Mouse (Mus musculus) layer of hippocampus, postnatal 10 days (tissue): Measurements from ENCODE around the gene Rdh13. TPM values are rescaled to one million over a fixed set of nuclear protein-coding genes. Genes with fewer than 3 reads are reported as not detected.

Source experiments
- DNase-seq, 2 experiments: peaks; one replicate each; pipeline ENCODE4 v3.0.0; 2021; ENCODE audit warnings: low spot score in 2 of 2
- long read RNA-seq: library from polyadenylated mRNA; stranded (forward); transcript quantifications from one replicate; pipeline ENCODE4 v2.0.0, GENCODE M21; 2023
- total RNA-seq, 2 experiments: library from RNA; stranded (reverse); gene quantifications; 2 replicates each; pipeline ENCODE4 v1.2.3; 2021

Rdh13 gene
- 10 to 100 TPM; 33.6 to 40.1 TPM for total RNA-seq
- long read RNA-seq, partial matches to known transcripts: 1 of 8 reads
- long read RNA-seq, other reads (novel, unspliced or antisense): 4 of 8 reads

DNA sequence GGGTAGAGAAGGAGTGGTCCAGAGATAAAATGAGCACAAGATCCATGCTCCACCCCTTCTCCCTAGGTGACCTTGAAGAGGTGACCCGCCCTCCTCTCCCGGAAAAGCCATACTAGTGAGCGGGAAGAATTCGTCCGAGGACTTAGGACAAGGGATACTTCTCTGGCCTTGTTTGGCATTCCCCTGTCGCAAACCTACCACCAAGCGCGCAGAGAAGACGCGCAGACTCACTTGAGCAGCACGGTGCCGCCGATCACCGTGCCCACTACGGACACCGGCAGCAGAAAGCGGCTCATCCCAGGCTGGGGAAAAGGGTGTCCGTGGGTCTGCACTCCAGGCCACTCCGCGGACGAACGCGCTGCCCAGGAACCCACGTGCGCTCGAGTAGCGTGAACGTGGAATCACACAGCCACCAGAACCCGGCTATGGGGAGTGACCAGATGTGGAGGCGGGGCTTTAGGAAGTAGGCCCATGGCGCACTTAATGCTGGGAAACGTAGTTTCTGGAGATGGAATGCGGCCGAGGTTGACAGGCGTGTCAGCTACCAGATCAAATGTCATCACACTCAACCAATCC is at the start of gene Rdh13:
TSS of gene Rdh13 (minus strand) at position 434 of the 576 bp plus-strand sequence.
- DNase-seq: peak; percentile 83 to 89

GRCm38 (mm10) chr7:4493991-4494390 is 48.5 kb upstream of the Rdh13 start:
- no peak for DNase-seq

DNA sequence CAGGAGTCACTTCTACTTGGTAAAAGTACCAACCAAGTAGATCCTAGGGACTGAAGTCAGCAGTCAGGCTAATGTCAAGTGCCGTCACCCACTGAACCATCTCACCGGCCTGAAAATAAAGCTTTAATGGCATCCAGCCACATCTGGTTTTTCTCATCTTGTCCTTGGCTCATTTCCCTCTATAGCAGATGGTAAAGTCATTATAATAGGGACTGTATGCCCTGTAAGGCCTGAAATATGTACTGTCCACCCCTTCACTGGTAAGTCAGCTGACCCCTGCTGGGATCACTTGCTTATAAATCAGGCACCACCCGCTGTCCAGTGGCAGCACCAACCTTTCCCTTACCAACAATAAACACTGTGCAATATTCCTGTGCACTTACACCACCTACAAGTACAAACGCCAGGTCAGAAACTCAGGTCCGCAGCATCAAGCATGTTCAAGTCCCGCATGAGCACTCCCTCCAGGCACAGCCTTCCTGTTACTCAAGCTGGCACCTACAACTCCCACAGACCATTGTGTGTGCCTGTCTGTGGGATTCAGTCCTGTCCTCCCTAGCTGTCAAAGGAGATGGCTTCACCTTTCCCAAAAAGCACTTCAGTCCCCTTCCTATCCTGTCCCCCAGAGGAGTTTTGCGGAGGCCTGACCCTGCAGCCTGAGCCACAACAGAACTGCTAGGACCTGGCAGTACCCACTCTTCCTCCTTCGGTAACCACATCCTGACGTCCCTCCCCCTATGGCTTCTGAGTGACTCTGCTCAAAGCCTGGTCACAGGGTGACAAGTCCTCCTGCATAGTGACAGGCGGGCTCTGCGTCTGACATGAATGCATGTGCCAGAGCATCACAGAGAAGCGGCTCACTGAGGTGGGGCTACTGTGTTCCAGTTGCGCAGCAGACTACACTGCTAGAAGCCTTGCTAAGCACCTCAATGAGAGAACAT is 47.1 kb upstream of the Rdh13 start:
- no peak for DNase-seq

- DNase-seq: no peak
These were observed 45.9 kb upstream of the Rdh13 start for GRCm38 (mm10) chr7:4491308-4491707.

DNA sequence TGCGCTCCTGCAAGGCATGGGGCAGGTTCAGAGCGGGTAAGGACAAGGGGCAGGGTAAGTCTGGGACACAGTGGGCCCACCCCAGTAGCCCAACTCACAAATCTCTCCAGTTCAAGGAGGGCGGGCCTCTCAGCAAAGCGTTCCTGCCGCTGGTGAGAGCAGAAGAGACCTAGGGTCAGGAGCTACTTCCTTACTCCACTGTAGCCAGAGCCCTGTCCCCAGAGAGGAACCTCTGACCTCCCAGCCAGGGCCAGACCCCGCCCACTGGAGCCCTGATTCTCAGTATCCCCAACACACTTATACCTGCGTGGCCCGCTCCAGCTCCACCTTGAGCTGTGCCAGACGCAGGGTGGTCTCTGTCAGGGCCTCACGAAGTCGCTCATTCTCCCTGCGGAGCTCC is 36.8 kb upstream of the Rdh13 start:
- no peak for DNase-seq

DNA sequence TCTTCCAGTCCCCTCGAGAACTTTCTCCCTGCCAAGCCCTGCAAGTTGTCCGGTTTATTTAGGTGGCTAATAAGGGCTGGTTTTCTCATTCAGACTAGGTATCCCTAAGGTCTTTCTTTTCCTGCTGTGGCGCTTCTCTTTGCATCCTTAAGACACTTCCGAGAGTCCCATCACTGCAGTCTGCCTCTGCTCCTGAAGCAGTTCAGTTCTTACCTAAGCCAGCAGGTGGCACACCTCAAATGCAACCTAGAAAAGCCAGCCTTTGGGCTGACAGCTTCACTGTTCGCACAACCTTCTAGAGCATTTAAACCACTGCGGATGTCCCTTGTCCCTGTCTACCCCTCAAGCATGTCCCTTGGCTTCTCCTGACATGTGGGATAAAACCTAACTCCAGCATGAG is 34.2 kb upstream of the Rdh13 start:
- DNase-seq: peak; percentile 50

DNA sequence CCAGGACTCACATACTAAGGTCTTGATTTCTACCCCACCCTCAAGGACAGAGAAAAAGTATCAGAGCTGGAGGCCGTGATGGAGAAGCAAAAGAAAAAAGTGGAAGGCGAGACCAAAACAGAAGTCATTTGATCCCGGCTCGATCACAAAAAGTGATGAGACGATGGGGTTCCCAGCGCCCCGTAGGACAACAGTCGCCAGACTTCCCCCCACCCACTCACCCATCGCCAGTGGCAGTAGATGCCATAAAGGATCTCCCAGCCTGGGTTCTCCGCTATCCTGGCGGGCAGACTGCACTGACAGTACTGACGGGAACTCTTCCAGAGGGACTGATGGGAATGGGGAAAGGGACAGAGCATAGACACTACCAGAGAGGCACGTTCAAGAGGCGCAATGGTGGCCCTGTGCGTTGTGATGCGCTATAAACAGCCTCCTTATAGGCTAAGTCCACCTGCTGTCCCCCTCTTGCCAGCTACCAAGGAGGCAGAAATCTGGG is 33.4 kb upstream of the Rdh13 start:
- DNase-seq: no peak

- peak; percentile 46 to 69 for DNase-seq
These were observed 32.8 kb upstream of the Rdh13 start for GRCm38 (mm10) chr7:4478021-4478795.

DNA sequence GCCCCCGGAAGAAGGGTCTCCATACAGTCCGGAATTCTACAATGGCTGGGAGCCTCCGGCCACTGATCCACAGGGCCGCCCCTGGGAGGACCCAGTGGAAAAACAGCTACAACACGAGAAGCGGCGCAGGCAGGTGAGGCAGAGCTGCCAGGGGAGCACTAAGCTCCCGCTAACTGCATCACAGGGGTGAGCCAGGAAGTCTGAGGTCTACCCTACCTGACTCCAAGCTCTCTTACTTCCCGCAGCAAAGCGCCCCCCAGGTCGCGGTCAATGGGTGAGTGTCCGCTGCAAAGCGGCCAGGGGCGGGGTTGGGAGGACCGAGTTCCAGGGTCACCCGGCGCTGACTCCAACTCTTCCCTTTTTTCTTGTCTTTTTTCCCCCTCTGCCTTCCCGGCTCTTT is 28.5 kb upstream of the Rdh13 start:
- no peak for DNase-seq

DNA sequence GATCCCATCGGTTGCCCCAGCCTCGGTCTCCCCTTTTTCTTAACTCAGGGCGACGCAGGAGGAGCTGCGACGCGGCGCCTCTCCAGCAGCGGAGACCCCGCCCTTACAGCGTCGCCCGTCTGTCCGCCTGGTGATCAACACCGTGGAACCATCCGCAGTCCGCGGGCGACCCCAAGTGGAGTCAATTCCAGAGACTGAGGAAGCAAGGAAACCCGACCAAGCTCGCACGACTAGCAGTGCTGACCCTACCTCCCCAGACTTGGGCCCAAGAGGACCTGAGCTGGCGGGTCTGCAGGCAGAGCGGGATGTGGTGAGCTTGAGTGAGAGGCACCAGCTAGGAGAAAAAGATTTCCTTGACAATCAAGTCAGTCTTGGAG is 25.7 kb upstream of the Rdh13 start:
- DNase-seq: peak; percentile 89 to 93

- peak; percentile 42 to 60 for DNase-seq
These were observed 25.1 kb upstream of the Rdh13 start for GRCm38 (mm10) chr7:4470275-4471178.

- DNase-seq: no peak
These were observed 22.4 kb upstream of the Rdh13 start for GRCm38 (mm10) chr7:4467801-4468200.

DNA sequence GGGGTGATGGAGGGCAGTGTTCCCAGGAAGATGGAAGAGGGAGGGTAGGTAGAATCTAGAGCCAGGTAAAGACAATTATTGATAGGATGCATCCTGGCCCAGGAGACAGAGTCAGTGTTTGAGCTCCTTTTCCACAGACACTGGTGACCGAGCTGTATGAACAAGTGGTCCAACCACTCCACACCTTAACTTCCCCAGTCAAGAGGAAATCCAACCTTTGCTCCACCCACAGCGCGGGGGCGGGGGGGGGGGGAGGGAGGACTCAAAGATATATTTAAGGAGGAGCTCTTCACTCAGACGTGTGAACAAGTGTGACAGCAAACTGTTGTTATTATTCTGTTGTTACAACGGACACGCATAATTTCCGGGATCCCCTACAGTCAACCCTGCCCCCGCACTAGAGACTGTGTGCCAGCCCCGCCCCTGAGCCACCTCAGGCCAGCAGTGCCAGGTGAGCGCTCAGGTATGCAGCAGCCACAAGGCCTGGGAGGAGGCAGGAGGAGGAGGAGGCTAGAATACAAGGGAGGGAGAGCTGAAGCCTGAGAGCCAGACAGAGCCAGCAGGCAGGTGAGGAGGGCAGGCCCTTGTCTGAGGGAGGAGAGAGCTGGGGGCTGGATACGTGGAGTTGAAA is 18.9 kb upstream of the Rdh13 start:
- no peak for DNase-seq

DNA sequence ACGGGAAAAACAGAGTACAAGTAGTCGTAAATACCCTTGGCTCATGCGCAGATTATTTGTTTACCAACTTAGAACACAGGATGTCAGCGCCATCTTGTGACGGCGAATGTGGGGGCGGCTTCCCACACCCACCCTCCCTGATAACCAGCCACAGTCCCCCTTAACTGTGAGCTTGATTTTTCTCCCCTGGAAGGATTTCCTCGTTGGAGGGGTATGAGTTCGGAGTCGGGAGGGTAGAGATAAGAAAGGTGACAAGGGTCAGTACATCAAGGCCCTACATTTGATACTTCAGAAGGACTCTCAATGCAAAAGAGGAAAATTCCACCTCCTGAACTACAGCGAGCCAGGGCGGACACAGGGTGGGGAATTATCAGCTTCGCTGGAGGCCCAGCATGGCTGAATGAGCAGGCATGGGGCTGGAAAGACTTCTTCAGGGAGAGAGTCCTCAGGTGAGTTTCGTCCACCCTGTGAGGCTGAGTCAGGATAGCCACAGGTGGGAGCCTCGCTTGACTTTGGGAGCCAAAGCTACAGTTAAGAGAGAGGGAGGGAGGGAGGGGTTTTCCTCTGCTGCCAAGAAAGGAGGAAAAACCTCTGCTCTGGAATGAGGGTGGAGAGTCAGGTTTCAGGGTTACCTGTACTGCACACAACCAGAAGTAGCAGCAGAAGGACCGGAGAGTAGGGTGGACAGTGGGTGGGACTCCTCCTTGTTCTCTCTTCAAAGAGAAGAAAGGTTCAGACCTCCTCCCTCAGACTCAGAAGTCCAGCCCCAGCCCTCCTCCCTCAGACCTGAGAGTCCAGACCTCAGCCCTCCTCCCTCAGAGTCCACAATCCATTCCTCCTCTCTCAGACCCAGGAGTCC is 15.4 kb upstream of the Rdh13 start, which contains the start of gene Eps8l1:
TSS of gene Eps8l1 (plus strand) at position 99 of the 859 bp plus-strand sequence.
- DNase-seq: no peak

- no peak for DNase-seq
These were observed 7.2 kb upstream of the Rdh13 start for GRCm38 (mm10) chr7:4452644-4453043.

DNA sequence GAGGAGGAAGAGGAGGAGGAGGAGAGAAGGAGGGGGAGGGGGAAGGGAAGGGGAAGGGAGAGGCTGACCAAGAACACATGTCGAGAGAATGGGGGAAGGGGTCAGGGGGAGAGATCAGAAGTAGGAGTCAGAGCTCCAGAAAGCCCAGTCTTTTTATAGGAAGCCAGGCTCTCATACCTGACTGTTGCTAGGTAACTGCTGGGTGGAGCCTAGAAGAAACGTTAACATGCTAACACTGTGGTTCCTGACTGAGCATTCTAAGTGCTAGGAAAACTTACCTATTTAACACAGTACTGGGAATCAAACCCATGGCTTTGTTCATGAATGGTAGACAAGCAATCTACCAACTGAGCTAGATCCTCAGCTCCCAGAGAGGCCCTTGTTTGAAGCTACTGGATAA is 3.8 kb upstream of the Rdh13 start:
- no peak for DNase-seq

DNA sequence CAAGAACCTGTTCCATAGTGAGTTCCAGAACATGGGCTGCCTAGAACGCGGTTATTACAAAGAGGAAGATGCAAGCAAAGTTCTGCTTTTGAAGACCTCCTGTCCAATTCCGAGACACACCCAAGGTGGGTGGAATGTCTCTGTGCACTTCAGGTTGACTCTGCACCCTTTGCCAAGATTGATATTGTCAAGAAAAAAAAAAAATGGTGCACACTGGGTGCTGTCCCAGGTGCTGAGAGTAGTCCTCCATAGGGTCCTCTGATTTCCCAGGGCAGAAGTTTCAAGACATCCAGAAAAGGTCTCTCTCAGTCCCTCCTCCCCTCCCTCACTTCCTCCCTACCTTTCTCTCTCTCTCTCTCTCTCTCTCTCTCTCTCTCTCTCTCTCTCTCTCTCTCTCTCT is 3.0 kb upstream of the Rdh13 start:
- no peak for DNase-seq

GRCm38 (mm10) chr7:4447138-4447537 is 1.7 kb upstream of the Rdh13 start:
- DNase-seq: no peak

- DNase-seq: no peak
These were observed 4.9 kb downstream of the Rdh13 start for GRCm38 (mm10) chr7:4440549-4440948.
